In genomic region chr7:112010511-112010910, GRCm38 (mm10) we compare ENCODE assay signal across 17 mouse cellular contexts.
"Had no signal": no experiment of that assay in that cellular context is flagged by ENCODE, and none has a peak within 500 bp of the region (broad histone marks: within the 10 kb centered on the region; RNA-seq: fewer than 3 reads in every experiment).

No protein-coding gene starts in this region.

- H3K27ac ChIP-seq: kidney, postnatal 0 days; limb, embryonic 12.5 days; liver, embryonic 13.5 days; lung, embryonic 15.5 days; macrophage; midbrain, embryonic 12.5 days; neural tube, embryonic 15.5 days had no signal

- H3K36me3 ChIP-seq: limb, embryonic 12.5 days; liver, embryonic 13.5 days; lung, embryonic 15.5 days; midbrain, embryonic 12.5 days; neural tube, embryonic 15.5 days had no signal

- H3K4me3 ChIP-seq: limb, embryonic 12.5 days; liver, embryonic 13.5 days; lung, embryonic 15.5 days; megakaryocyte, embryonic 14.5 days; midbrain, embryonic 12.5 days; neural tube, embryonic 15.5 days had no signal

- DNase-seq: kidney, postnatal 36 days; layer of hippocampus, adult 9-11 months; layer of hippocampus, postnatal 36 days; liver; liver, embryonic 13.5 days; liver, postnatal 0 days; lung, postnatal 14 days; right cerebral cortex, adult 18-20 months; right cerebral cortex, postnatal 25 days; thymus, postnatal 4 days had no signal

- H3K27me3 ChIP-seq: limb, embryonic 12.5 days; liver, embryonic 13.5 days; lung, embryonic 15.5 days; midbrain, embryonic 12.5 days; neural tube, embryonic 15.5 days had no signal

- H3K4me2 ChIP-seq: limb, embryonic 12.5 days; liver, embryonic 13.5 days; lung, embryonic 15.5 days; midbrain, embryonic 12.5 days; neural tube, embryonic 15.5 days had no signal
